In the genomic region with DNA sequence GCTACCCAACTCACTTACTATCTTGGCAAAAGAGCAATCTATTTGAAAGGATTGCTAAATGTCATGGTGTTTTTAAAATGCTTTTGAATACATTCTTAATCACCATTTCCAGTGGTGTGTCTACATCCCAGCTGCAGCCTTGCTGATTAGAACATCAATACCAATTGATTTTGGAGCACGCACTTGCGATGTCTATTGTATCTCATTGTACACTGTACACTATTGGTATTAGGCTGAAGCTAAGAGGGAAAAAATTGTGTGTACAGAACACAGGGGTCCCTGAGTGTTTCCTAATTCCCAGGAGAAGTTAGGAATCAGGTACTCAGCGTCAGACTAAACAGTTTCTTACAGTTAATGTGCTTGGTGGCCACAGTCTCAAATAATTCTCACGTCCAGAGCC, we compare ENCODE assay signal across 27 mouse cellular contexts.
"Had no signal": no experiment of that assay in that cellular context is flagged by ENCODE, and none has a peak within 500 bp of the region (broad histone marks: within the 10 kb centered on the region; RNA-seq: fewer than 3 reads in every experiment).

No protein-coding gene starts in this region.

- H3K27ac ChIP-seq: heart, embryonic 10.5 days; hindbrain, embryonic 10.5 days; hindbrain, embryonic 12.5 days; hindbrain, embryonic 14.5 days; intestine, embryonic 15.5 days; layer of hippocampus, adult 2 months; limb, embryonic 13.5 days; limb, embryonic 15.5 days; liver, embryonic 12.5 days; liver, embryonic 14.5 days had no signal

- H3K4me1 ChIP-seq: hindbrain, embryonic 10.5 days; hindbrain, embryonic 12.5 days; intestine, embryonic 15.5 days; limb, embryonic 13.5 days; limb, embryonic 15.5 days; liver, embryonic 12.5 days had no signal

- DNase-seq: gastrocnemius, postnatal 14 days; gastrocnemius, postnatal 36 days; heart, adult 18-20 months; heart, postnatal 10 days; heart, postnatal 4 days; kidney, adult 18-20 months; kidney, adult 8-10 months; kidney, postnatal 10 days; kidney, postnatal 25 days; kidney, postnatal 4 days; layer of hippocampus, adult 9-11 months; layer of hippocampus, postnatal 36 days; left cerebral cortex, postnatal 4 days had no signal

- H3K36me3 ChIP-seq: heart, embryonic 10.5 days; heart, embryonic 12.5 days; hindbrain, embryonic 10.5 days; hindbrain, embryonic 12.5 days; intestine, embryonic 15.5 days; limb, embryonic 13.5 days; limb, embryonic 15.5 days; liver, embryonic 12.5 days had no signal

- H3K4me3 ChIP-seq: heart, embryonic 10.5 days; heart, embryonic 12.5 days; hindbrain, embryonic 10.5 days; hindbrain, embryonic 12.5 days; intestine, embryonic 15.5 days; layer of hippocampus, adult 2 months; limb, embryonic 13.5 days; limb, embryonic 15.5 days; liver, embryonic 12.5 days had no signal

- H3K27me3 ChIP-seq: heart, embryonic 12.5 days; hindbrain, embryonic 12.5 days; intestine, embryonic 15.5 days; limb, embryonic 13.5 days; limb, embryonic 15.5 days; liver, embryonic 12.5 days had no signal

- H3K9me3 ChIP-seq: heart, embryonic 10.5 days; heart, embryonic 12.5 days; hindbrain, embryonic 10.5 days; hindbrain, embryonic 12.5 days; intestine, embryonic 15.5 days; limb, embryonic 13.5 days; limb, embryonic 15.5 days; liver, embryonic 12.5 days had no signal

- H3K9ac ChIP-seq: heart, embryonic 12.5 days; hindbrain, embryonic 12.5 days; hindbrain, embryonic 14.5 days; intestine, embryonic 15.5 days; limb, embryonic 13.5 days; limb, embryonic 15.5 days; liver, embryonic 12.5 days; liver, embryonic 14.5 days had no signal

- ATAC-seq: hindbrain, embryonic 16.5 days; inflammation-experienced regulatory T-cells, adult 6 months; intestine, embryonic 15.5 days; intestine, postnatal 0 days; liver, embryonic 12.5 days had no signal

- H3K4me2 ChIP-seq: heart, embryonic 12.5 days; hindbrain, embryonic 12.5 days; hindbrain, embryonic 14.5 days; intestine, embryonic 15.5 days; limb, embryonic 13.5 days; limb, embryonic 15.5 days; liver, embryonic 12.5 days had no signal
